Mouse (Mus musculus) liver, postnatal 0 days (tissue): Measurements from ENCODE around the gene Tmem50b. TPM values are rescaled to one million over a fixed set of nuclear protein-coding genes. Genes with fewer than 3 reads are reported as not detected.

ENCODE experiments used
- ATAC-seq: fragments of 200-750 bp; cut with Nextera tagmentation; 2 replicates; pipeline ENCODE4 v1.8.0; 2017; ENCODE audit warnings: mild to moderate bottlenecking, moderate library complexity
- DNase-seq: peaks from one replicate; pipeline ENCODE4 v3.0.0-alpha.2; 2016
- H3K27ac ChIP-seq: fragments of 300-500 bp; sonication (generic); 2 replicates; pipeline ENCODE4 v1.5.1; 2014; ENCODE audit warnings: antibody characterized with exemption, moderate library complexity, mild to moderate bottlenecking, low read depth
- H3K27me3 ChIP-seq: fragments of 300-500 bp; sonication (generic); 2 replicates; pipeline ENCODE4 v1.6.1; 2014; ENCODE audit warnings: low read length, control low read depth, mixed read lengths; ENCODE audit not compliant: insufficient read depth
- H3K36me3 ChIP-seq: fragments of 300-500 bp; sonication (generic); replicated peaks from 2 replicates; pipeline ENCODE4 v1.6.1; 2014; ENCODE audit warnings: mild to moderate bottlenecking, control low read depth, low read length, moderate library complexity, mixed read lengths; ENCODE audit not compliant: insufficient read depth
- H3K4me1 ChIP-seq: fragments of 300-500 bp; sonication (generic); 2 replicates; pipeline ENCODE4 v1.6.1; 2014; ENCODE audit warnings: antibody characterized with exemption, mild to moderate bottlenecking, control low read depth; ENCODE audit not compliant: insufficient read depth
- H3K4me2 ChIP-seq: fragments of 300-500 bp; sonication (generic); 2 replicates; pipeline ENCODE4 v1.6.1; 2014; ENCODE audit warnings: low read depth, mild to moderate bottlenecking, low read length, moderate library complexity, mixed read lengths
- H3K4me3 ChIP-seq: fragments of 300-500 bp; sonication (generic); 2 replicates; pipeline ENCODE4 v1.5.1; 2014; ENCODE audit warnings: low read depth, low read length
- H3K9ac ChIP-seq: fragments of 300-500 bp; sonication (generic); replicated peaks from 2 replicates; pipeline ENCODE4 v1.6.1; 2014; ENCODE audit warnings: mild to moderate bottlenecking, moderate library complexity
- H3K9me3 ChIP-seq: fragments of 300-500 bp; sonication (generic); 2 replicates; pipeline ENCODE4 v1.6.1; 2016; ENCODE audit warnings: mild to moderate bottlenecking, control low read depth, low read length, mixed read lengths
- CTCF ChIP-seq: sonication (generic); IDR thresholded peaks from 2 replicates; pipeline ENCODE4 v1.5.1; 2016; ENCODE audit warnings: antibody characterized with exemption, low read depth
- EP300 ChIP-seq: IDR thresholded peaks from 2 replicates; pipeline ENCODE4 v1.6.1; 2016; ENCODE audit warnings: antibody characterized with exemption, low read depth, mild to moderate bottlenecking
- WGBS: fragments of 180-500 bp; shearing (Covaris S2); extraction: QIAGEN DNeasy Blood & Tissue Kit; methylation state at CpG from one replicate; pipeline ENCODE4 v1.1.7; 2014; ENCODE audit not compliant: insufficient replicate concordance; 5-methylcytosine and 5-hydroxymethylcytosine counted together
- polyA plus RNA-seq: library from polyadenylated mRNA; unstranded; fragments of >200 nt; fragmentation: Nextera tagmentation; extraction: Ambion mirVana; gene quantifications from 2 replicates; pipeline ENCODE4 v1.2.1, GENCODE M21; 2015

Tmem50b gene
- polyA plus RNA-seq, 1 experiment from 2014 or later, result 8.6 TPM

DNA sequence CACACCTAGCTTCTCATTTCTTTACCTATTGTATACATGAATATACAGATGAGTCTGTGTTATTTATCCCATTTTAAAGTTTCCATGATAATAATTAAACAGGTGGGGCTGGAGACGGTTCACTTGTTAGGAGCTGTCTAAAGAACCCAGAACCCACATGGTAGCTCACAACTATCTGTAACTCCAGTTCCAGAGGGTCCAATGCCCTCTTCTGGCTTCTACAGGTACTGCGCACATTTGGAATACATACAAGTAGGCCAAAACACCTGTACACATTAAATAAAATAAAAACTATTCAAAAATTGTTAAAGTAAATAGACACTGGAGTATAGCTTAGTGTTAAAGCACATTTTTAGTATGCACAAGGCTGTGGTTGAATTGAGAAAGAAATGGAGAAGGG is 15.3 kb downstream of the Tmem50b start:
- Histone ChIP-seq H3K4me1 (no peaks in the 10 kb centered on the region), H3K4me2 (no peak overlapping the region), H3K27me3 (no peaks in the 10 kb centered on the region), H3K36me3 (peaks cover 26% of the 10 kb centered on the region), H3K27ac (no peak overlapping the region), H3K4me3 (no peak overlapping the region), H3K9ac (no peak overlapping the region), H3K9me3 (no peaks in the 10 kb centered on the region)
- no peak for TF ChIP-seq EP300
- TF ChIP-seq CTCF, result peak; percentile 84
- no peak; the same call in 1 of the 2 replicates for ATAC-seq
- WGBS, result 64% methylated on average over 2 of the region's 2 CpGs
- peak; percentile 70 for DNase-seq

DNA sequence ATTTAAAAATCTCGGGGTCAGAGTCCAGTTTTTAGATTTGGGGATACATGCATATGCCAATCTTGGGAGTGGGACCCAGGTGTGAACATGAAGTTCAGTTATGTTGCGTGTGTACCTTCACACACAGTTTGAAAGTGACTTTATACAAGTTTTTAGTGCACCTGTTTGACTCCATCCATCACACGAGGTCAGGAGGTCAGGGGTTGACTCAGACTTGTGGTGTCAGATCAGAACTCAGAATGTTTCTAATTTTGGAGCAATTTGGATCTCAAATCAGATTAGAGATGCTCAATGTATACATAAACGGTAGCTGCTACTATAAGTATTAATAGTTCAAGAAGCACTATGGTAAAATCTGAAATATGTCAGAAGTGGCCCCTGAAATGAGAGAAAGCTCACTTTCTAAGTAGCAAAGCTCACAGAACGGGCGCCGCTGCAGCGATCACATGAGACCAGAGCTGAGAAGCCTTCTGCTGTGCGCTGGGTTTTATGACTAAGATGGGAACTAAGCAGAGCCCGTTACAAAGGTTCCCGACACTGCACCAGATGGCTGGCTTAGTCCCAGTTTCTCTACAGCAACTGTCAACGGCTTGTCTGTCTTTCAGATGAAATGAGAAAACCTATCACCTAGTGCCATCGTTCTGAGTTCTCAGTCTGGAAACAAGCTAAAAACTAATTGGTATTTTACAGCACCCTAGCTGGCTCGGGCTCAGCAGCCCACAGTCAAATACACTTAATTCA is 18.4 kb downstream of the Tmem50b start:
- H3K9ac ChIP-seq, result no peak overlapping the region
- DNase-seq, result no peak
- H3K4me3 ChIP-seq, result no peak overlapping the region
- TF ChIP-seq EP300 (no peak), CTCF (no peak)
- H3K4me2 ChIP-seq, result no peak overlapping the region
- no peak for ATAC-seq
- 82% methylated on average over 14 of the region's 14 CpGs for WGBS
- H3K4me1 ChIP-seq, result no peaks in the 10 kb centered on the region
- no peaks in the 10 kb centered on the region for H3K9me3 ChIP-seq
- H3K27me3 ChIP-seq, result no peaks in the 10 kb centered on the region
- H3K27ac ChIP-seq, result no peak overlapping the region
- H3K36me3 ChIP-seq, result peaks cover 26% of the 10 kb centered on the region

DNA sequence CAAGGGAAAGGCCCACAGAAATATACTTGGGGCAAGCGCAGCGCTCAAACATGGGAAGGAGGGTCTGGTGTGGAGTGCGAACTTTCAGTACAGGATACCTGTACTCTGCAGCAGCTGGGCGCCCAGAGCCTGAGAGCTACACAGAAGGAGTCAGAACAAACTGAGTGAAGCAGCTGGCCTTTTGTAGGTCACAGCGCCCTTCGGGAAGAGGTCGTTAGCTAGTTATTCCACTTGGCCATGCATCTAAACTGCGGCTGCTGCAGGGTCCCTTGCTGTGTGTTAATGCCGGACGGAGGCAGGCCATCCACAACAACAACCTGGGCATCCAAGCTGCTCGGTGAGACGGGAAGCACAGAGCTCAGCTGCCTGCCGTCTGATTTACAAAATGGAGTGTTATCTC is 22.4 kb downstream of the Tmem50b start:
- Histone ChIP-seq H3K4me1 (no peaks in the 10 kb centered on the region; the same call in 1 of the 2 replicates), H3K4me2 (no peak overlapping the region), H3K4me3 (no peak overlapping the region), H3K27ac (no peak overlapping the region), H3K9me3 (no peaks in the 10 kb centered on the region), H3K9ac (no peak overlapping the region), H3K36me3 (peaks cover 15% of the 10 kb centered on the region; the same call in 1 of the 2 replicates), H3K27me3 (no peaks in the 10 kb centered on the region)
- 79% methylated on average over 13 of the region's 13 CpGs for WGBS
- ATAC-seq (no peak), DNase-seq (no peak)
- TF ChIP-seq EP300 (no peak), CTCF (no peak)

DNA sequence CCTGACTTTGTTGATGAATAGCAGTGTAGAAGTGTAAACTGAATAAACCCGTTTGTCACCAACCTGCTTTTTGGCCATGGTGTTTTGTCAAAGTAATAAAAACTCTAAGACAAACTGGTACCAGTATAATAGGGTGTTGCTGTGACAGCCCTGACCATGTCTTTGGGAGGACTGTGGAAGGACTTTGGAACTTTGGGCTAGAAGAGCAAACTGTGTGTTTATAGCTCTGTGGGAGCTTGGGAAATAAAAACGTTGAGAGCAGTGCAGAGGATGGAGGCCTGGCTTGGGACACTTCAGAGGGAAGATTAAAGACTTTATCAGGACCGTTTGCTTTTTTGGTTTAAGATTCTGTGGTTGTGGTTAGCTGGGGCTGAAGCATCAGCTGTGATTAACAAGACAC is 26.5 kb downstream of the Tmem50b start:
- H3K36me3 ChIP-seq, result peaks cover 4% of the 10 kb centered on the region; the same call in 1 of the 2 replicates
- DNase-seq (no peak), ATAC-seq (peak; percentile 80)
- no peaks in the 10 kb centered on the region; the same call in 1 of the 2 replicates for H3K4me1 ChIP-seq
- H3K4me2 ChIP-seq, result no peak overlapping the region
- no peak overlapping the region for H3K4me3 ChIP-seq
- H3K9ac ChIP-seq, result no peak overlapping the region
- H3K27me3 ChIP-seq, result no peaks in the 10 kb centered on the region
- 32% methylated on average over 3 of the region's 3 CpGs for WGBS
- H3K9me3 ChIP-seq, result no peaks in the 10 kb centered on the region
- TF ChIP-seq EP300, result no peak
- H3K27ac ChIP-seq, result no peak overlapping the region

DNA sequence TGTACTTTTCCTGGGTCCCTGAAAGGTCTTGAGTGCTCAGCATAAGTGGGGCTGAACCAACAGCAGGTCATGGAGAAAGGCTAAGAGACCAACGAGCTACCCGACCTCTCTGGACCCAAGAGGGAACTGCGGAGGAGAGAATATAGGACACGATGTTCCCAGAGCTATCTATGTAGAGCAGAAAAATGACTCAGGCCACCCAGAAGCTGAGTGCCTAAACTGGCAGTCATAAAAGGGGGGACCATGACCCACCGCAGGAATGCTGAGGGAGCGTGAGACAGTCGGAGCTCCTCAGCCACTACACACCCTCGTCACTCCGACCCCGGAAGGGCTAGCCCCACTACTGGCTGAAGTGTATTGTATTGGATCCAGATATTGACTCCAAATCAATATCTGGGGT is 28.6 kb downstream of the Tmem50b start:
- Histone ChIP-seq H3K9ac (no peak overlapping the region), H3K27me3 (no peaks in the 10 kb centered on the region), H3K36me3 (no peaks in the 10 kb centered on the region; the same call in none of the 2 replicates), H3K9me3 (no peaks in the 10 kb centered on the region), H3K4me2 (no peak overlapping the region), H3K4me3 (no peak overlapping the region), H3K27ac (no peak overlapping the region), H3K4me1 (peaks cover 16% of the 10 kb centered on the region)
- WGBS, result 81% methylated on average over 10 of the region's 10 CpGs
- no peak for DNase-seq
- no peak for ATAC-seq
- TF ChIP-seq CTCF (no peak), EP300 (no peak)

GRCm38 (mm10) chr16:91566002-91566401 is 31.6 kb downstream of the Tmem50b start:
- 82% methylated on average over 7 of the region's 7 CpGs for WGBS
- no peaks in the 10 kb centered on the region for H3K9me3 ChIP-seq

More at GRCm38 (mm10) chr16:91566002-91566401, 31.6 kb downstream of the Tmem50b start:
- peaks cover 16% of the 10 kb centered on the region for H3K4me1 ChIP-seq
- H3K9ac ChIP-seq, result no peak overlapping the region
- H3K4me2 ChIP-seq, result no peak overlapping the region
- TF ChIP-seq CTCF, result no peak
- no peak for TF ChIP-seq EP300
- peaks cover 20% of the 10 kb centered on the region for H3K36me3 ChIP-seq
- DNase-seq (no peak), ATAC-seq (no peak)
- no peaks in the 10 kb centered on the region for H3K27me3 ChIP-seq
- H3K4me3 ChIP-seq, result no peak overlapping the region
- H3K27ac ChIP-seq, result no peak overlapping the region
